Mouse (Mus musculus): ENCODE results near the gene Cep104. TPM values are rescaled to one million over a fixed set of nuclear protein-coding genes. Genes with fewer than 3 reads are reported as not detected.

Gene Cep104
- total and polyA plus RNA-seq, 2 experiments from 2014 or later = 11.2 to 11.6 TPM

DNA sequence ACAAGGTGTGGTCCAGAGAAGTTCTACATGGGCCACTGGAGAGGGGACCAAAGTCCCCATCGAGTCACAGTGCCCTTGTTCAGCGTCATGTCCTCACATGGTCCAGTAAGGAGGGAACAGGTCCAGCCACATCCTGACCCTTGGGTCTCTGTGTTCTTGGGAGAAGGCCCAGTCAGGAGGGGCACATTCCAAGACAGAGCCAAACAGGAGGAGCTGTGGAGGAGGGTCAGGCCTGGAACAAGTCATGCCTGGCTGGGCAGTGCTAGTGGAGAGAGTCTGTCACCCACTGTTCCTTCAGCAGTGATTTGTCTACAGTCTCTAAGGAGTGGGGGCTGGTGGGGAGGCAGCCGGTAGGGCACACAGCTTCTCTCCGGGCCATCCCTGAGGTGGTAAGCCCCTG, 47.4 kb downstream of the Cep104 start:
- H3K4me1 ChIP-seq (ENCODE audit: insufficient read depth, low read length) = peaks cover 15% of the 10 kb centered on the region
- no peak for TF ChIP-seq CTCF (IDR thresholded peaks at IDR 0.05; ENCODE audit: low read depth)
- H3K9ac ChIP-seq (replicated peaks; ENCODE audit: low read length) = no peak overlapping the region
- H3K4me3 ChIP-seq (ENCODE audit: low read length) = no peak overlapping the region
- H3K36me3 ChIP-seq (ENCODE audit: insufficient read depth, low read length) = peaks cover 40% of the 10 kb centered on the region
- H3K9me3 ChIP-seq (ENCODE audit: low read length) = no peaks in the 10 kb centered on the region
- ATAC-seq (peak; percentile 25; the same call in 1 of the 2 replicates), DNase-seq (ENCODE audit: low spot score) (peak; percentile 9)
- no peaks in the 10 kb centered on the region for H3K27me3 ChIP-seq (ENCODE audit: insufficient read depth, low read length)
- 0 out of 2 replicates have a peak overlapping the region, but pooled peaks have one; percentile 17 for H3K27ac ChIP-seq
- H3K4me2 ChIP-seq (ENCODE audit: low read depth, low read length) = no peak overlapping the region
- 69% methylated on average over 4 of the region's 4 CpGs for WGBS

- no peak overlapping the region for H3K4me2 ChIP-seq (ENCODE audit: low read depth, low read length)
- H3K27me3 ChIP-seq (ENCODE audit: insufficient read depth, low read length) = no peaks in the 10 kb centered on the region
- no peaks in the 10 kb centered on the region for H3K9me3 ChIP-seq (ENCODE audit: low read length)
- DNase-seq (ENCODE audit: low spot score) = peak; percentile 21
- no peak overlapping the region for H3K4me3 ChIP-seq (ENCODE audit: low read length)
- peaks cover 15% of the 10 kb centered on the region for H3K4me1 ChIP-seq (ENCODE audit: insufficient read depth, low read length)
- 0 out of 2 replicates have a peak overlapping the region, but pooled peaks have one; percentile 17 for H3K27ac ChIP-seq
- H3K36me3 ChIP-seq (ENCODE audit: insufficient read depth, low read length) = peaks cover 37% of the 10 kb centered on the region
- no peak overlapping the region for H3K9ac ChIP-seq (replicated peaks; ENCODE audit: low read length)
- TF ChIP-seq CTCF (IDR thresholded peaks at IDR 0.05; ENCODE audit: low read depth) = no peak
- WGBS = 17% methylated on average over 4 of the region's 4 CpGs
- ATAC-seq = peak; percentile 14; the same call in 1 of the 2 replicates
These were observed 47.9 kb downstream of the Cep104 start for GRCm38 (mm10) chr4:154022844-154023243.

DNA sequence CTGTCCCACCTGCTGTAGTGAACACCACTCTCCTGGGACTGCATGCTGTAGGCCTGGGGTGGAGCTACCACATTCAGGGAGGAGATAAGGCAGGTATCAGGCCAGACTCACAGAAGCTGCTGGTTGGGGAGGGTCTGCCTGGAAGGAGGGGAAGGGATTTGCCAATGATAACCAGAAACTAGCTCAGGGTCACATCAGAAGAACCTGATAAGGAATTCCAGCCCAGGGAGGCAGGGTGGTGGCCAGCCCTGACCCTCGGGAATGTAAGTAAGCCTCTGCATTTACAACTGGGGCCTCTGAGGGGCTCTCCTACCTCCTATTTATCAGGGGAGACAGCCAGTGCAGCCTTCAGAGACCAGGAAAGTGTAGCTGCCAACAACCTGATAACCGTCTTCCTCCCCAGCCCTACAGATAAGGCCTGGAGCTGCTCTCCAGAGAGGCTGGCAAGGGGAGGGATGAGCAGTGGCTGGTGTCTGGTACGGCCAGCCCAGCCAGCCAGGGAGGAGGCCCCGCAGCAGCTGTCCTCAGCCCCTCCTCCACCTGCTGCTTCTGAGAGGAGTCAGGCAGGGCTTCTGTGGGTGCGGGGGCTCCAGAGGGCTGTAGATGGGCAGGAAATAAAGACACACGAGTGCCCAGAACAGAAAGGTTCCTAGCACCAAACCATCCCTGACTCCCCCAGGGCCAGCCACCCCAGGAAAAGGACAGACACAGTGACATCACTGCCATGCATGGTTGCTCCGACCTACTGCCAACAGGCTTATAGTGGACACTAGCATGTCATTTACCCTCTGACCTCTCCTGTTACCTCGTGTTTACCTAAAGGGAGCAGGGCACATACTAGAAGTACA, 49.0 kb downstream of the Cep104 start:
- H3K27ac ChIP-seq = no peak overlapping the region
- no peak overlapping the region for H3K9ac ChIP-seq (replicated peaks; ENCODE audit: low read length)
- H3K9me3 ChIP-seq (ENCODE audit: low read length) = no peaks in the 10 kb centered on the region
- H3K4me2 ChIP-seq (ENCODE audit: low read depth, low read length) = no peak overlapping the region
- H3K27me3 ChIP-seq (ENCODE audit: insufficient read depth, low read length) = no peaks in the 10 kb centered on the region
- TF ChIP-seq CTCF (IDR thresholded peaks at IDR 0.05; ENCODE audit: low read depth) = no peak
- WGBS = 33% methylated on average over 8 of the region's 8 CpGs
- DNase-seq (ENCODE audit: low spot score) (no peak), ATAC-seq (no peak)
- H3K4me1 ChIP-seq (ENCODE audit: insufficient read depth, low read length) = peaks cover 15% of the 10 kb centered on the region
- H3K4me3 ChIP-seq (ENCODE audit: low read length) = no peak overlapping the region
- peaks cover 27% of the 10 kb centered on the region for H3K36me3 ChIP-seq (ENCODE audit: insufficient read depth, low read length)

GRCm38 (mm10) chr4:154024729-154025521, 49.9 kb downstream of the Cep104 start:
- Histone ChIP-seq H3K9ac (replicated peaks; ENCODE audit: low read length) (peak overlapping the region; percentile 48; the same call in 1 of the 2 replicates), H3K4me2 (ENCODE audit: low read depth, low read length) (peak overlapping the region; percentile 57), H3K4me3 (ENCODE audit: low read length) (peak overlapping the region; percentile 34), H3K27me3 (ENCODE audit: insufficient read depth, low read length) (no peaks in the 10 kb centered on the region), H3K27ac (peak overlapping the region; percentile 68; the same call in 1 of the 2 replicates), H3K4me1 (ENCODE audit: insufficient read depth, low read length) (peaks cover 15% of the 10 kb centered on the region), H3K9me3 (ENCODE audit: low read length) (no peaks in the 10 kb centered on the region), H3K36me3 (ENCODE audit: insufficient read depth, low read length) (peaks cover 17% of the 10 kb centered on the region; the same call in 1 of the 2 replicates)
- ATAC-seq (no peak), DNase-seq (ENCODE audit: low spot score) (peak; percentile 17)
- no peak for TF ChIP-seq CTCF (IDR thresholded peaks at IDR 0.05; ENCODE audit: low read depth)
- 37% methylated on average over 17 of the region's 17 CpGs for WGBS

DNA sequence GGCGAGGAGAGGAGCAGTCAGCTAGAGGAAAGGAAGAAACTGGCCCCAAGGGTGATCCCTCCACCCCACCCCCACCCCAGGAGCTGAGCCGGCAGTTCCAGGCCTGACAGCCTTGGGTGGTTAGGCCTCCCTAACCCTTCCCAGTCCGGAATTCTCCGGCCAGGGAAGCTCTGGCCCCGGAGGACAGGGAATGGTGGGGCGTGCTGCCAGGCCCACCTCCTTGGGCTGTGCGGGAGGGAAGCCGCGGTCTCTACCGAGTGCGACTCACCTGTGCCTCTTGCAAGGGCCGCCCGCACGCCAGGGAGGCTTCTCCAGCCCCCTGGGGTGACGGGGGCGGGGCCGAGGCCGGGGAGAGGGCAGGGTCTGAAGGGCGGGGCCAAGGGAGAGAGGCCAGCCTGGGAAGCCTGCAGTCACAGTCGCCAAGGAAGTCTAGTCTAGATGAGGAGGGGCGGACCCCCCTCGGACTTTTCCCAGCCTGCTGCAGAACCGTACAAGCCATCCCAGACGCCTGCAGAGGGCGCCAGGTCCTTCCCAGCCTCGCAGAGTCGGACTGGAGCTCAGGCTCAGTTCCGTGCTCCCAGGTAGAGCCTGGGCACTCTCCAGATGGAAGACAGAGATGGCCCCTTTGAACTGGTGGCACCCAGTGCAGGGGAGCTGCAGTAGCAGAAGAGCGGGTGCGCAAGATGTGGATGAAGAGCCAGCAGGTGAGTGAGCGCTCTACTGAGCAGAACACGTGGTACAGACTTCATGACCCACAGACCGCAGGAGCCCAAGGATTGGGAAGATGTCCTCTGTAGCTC, 50.8 kb downstream of the Cep104 start, which contains the start of gene Smim1:
Gene Smim1, minus strand, starts transcription at position 590 of the 800 bp plus-strand sequence.
- H3K4me1 ChIP-seq (ENCODE audit: insufficient read depth, low read length) = peaks cover 15% of the 10 kb centered on the region
- ATAC-seq = peak; percentile 77
- peak within 1 kb of the TSS; percentile 48 for H3K9ac ChIP-seq (replicated peaks; ENCODE audit: low read length)
- peak; percentile 70 for TF ChIP-seq CTCF (IDR thresholded peaks at IDR 0.05; ENCODE audit: low read depth)
- peak within 1 kb of the TSS; percentile 34 for H3K4me3 ChIP-seq (ENCODE audit: low read length)
- H3K27me3 ChIP-seq (ENCODE audit: insufficient read depth, low read length) = no peaks in the 10 kb centered on the region
- peak within 1 kb of the TSS; percentile 57 for H3K4me2 ChIP-seq (ENCODE audit: low read depth, low read length)
- no peaks in the 10 kb centered on the region for H3K9me3 ChIP-seq (ENCODE audit: low read length)
- WGBS = 2% methylated on average over 32 of the region's 33 CpGs
- peaks cover 10% of the 10 kb centered on the region; the same call in 1 of the 2 replicates for H3K36me3 ChIP-seq (ENCODE audit: insufficient read depth, low read length)
- DNase-seq (ENCODE audit: low spot score) = peak; percentile 84
- peak within 1 kb of the TSS; percentile 68 for H3K27ac ChIP-seq

DNA sequence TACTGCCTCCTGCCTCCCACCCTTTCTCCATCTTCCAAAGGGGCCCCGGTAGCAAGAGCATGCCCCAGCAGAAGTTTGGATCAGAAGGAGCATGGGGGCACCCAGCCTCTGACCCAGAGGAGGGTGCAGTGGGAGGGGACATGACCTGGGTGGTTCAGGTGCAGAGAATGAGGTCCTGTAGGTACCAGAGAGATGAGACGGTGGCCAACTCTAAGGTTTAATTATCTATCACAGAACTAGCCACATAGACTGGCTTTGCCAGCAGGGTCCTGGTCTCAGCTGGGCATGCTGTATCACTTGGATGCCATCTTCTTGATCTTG, 51.4 kb downstream of the Cep104 start:
- Histone ChIP-seq H3K4me2 (ENCODE audit: low read depth, low read length) (peak overlapping the region; percentile 57), H3K4me1 (ENCODE audit: insufficient read depth, low read length) (peaks cover 15% of the 10 kb centered on the region), H3K4me3 (ENCODE audit: low read length) (peak overlapping the region; percentile 34), H3K27me3 (ENCODE audit: insufficient read depth, low read length) (no peaks in the 10 kb centered on the region), H3K27ac (no peak overlapping the region), H3K9me3 (ENCODE audit: low read length) (no peaks in the 10 kb centered on the region), H3K9ac (replicated peaks; ENCODE audit: low read length) (peak overlapping the region; percentile 48; the same call in 1 of the 2 replicates), H3K36me3 (ENCODE audit: insufficient read depth, low read length) (peaks cover 4% of the 10 kb centered on the region; the same call in 1 of the 2 replicates)
- no peak for TF ChIP-seq CTCF (IDR thresholded peaks at IDR 0.05; ENCODE audit: low read depth)
- 31% methylated on average over 2 of the region's 2 CpGs for WGBS
- DNase-seq (ENCODE audit: low spot score) (no peak), ATAC-seq (no peak)

Data from hindbrain, postnatal 0 days (tissue).